Mouse (Mus musculus) CD4-positive, CD25-positive, alpha-beta regulatory T cell, adult 2 months (primary cell): Measurements from ENCODE around the gene Gm4778.
"Not testable (repeated sequence)": the region's sequence is repeated elsewhere in the genome, so short reads cannot be mapped to it uniquely, and the experiment has no call there.

Source experiments
- DNase-seq: peaks from one replicate; pipeline ENCODE4 v3.0.0-alpha.2; 2012; ENCODE audit warnings: low read depth, low spot score

The Gm4778 gene

DNA sequence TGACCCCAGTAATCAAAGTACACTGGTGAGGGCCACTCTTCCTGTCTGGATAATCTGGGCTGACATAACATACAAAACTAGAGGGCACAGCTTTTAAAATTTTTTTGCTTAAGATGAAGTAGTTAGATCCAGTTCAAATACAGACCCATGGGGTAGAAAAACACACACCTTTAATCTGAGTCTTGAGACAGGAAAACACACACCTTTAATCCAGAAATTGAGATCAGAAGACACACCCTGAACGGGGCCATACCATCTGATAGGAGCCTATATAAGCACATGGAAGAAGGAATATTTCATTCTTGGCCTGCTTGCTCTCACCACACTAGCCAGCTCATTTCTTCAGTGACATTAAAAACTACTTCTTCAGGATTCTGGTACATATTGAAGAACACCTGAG, at the start of gene Gm4778:
Gene Gm4778, plus strand, starts transcription at position 301 of the 400 bp plus-strand sequence.
- not testable (repeated sequence) for DNase-seq

DNA sequence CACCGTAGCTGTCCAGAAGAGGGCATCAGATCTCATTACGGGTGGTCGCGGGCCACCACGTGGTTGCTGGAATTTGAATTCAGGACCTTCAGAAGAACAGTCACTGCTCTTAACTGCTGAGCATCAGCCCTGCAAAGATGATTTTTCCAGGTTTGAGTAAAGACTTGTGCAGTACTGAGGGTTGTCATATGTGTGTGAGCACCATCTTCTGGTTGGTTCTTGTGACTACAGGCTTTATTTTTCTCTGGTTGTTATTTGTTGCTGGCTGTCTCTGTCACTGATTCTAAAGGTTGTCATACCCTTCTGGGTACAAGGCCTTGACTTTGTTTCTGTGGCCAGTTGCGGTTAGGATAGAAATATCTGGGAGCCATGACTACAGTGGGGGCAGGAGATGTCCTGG, 3.2 kb upstream of the Gm4778 start:
- peak; percentile 5 for DNase-seq

DNA sequence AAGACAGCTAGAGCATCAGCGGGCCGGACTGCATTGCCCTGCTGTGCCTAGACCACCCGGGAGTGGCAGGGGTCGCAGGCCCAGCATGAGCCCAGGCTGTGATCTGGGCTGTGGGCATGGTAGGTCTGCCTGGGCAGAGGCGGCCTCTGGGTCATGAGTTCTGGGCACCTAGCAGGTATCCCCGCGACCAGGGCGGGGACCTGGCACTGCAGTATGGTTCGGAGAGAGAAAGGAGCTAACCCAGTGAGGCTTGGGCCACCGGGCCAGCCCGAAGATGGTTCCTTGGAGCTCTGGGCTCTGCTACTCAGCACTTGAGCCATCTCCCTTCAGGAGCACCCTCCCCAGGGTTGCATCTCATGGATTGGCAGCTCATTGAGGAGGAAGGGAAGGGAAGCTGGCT, 12.2 kb downstream of the Gm4778 start:
- DNase-seq = no peak

DNA sequence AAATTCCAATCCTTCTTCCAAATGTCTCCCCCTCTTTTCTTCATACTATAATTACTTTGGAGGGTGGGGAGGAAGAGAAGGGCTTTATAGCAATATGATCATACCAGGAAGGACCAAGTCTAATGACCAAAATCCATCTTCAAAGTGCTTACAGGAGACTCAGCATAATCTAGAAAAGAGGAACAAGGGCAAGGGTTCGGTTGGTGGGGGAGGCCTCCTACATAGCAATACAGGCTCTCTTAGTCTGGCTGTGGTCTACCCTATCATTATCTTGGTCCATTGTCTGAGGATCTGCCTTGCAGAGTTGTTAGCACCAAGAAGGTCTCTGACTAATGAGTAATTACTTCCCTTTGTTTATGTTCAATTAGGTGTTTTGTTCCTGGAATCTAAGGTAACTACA, 41.6 kb downstream of the Gm4778 start:
- no peak for DNase-seq

DNA sequence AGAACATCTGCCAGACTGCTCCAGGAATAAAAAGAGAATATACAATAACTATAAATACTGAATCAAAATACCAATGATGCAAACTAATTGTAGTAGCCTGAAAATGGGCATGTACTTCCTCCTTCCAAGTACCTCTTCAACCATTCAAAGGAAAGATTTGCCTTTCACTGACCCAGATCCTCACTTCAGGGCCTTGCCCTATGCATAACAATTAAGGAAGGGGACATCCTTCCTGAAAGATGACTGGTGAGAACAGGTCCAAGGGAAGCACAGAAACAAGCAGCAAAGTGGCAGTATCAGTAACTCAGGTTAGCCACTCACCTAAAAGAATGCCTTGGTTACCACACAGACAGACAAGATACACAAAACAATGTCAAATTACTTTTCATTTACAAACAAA, 43.1 kb downstream of the Gm4778 start:
- DNase-seq = no peak

DNA sequence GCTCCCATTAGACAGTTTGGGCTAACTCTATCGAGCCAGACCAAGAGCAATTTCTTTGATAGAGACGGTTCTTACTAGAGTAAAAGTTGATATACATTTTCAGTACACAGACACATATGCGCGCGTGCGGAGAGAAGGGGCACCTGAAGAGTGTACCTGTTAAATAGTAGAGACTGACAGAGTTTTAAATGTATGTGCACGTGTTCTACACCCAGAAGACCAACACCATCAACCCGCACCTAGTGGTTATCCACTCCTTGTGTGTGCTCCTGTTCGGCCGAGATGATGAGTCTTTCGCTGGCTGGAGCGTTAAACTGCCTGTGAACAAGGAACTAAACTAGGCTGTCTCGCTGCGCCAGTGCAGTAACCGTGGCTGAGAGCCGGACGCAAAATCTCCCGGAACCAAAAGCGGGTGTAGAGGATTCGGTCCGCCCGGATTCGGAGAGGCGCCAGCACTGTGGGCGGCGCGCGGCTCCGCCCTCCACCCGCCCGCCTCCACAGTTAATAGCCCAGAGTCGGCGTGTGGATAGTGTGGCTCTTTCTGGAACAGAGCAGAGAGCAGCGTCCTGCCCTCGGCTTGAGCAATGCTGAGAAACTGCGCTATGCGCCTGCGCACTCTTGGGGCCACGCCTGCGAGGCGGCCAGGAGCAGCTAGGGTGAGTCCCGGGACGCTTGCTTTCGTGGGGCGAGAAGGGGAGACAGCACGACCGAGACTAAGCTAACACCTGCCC, 46.0 kb downstream of the Gm4778 start, which contains the start of gene Them4:
Gene Them4, plus strand, starts transcription at position 457 of the 731 bp plus-strand sequence.
- DNase-seq = peak; percentile 94

DNA sequence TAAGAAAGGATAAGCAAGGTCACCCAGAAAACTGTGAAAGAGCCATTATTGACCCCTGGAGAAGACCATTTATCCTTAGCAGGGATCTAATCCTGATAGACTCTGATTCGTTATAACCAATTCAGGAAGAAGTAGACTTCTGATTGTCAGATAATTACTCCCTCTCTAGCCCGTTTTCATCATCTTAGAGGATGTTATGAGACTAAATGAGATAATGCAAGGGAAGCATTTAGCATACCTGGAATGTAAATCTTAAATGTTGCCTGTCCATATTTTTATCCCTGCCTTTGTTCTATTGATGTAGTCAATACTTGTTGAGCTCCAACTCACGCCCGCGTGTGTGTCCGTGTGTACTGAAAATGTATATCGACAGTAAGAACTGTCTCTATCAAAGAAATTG, 46.7 kb downstream of the Gm4778 start:
- peak; percentile 6 for DNase-seq

DNA sequence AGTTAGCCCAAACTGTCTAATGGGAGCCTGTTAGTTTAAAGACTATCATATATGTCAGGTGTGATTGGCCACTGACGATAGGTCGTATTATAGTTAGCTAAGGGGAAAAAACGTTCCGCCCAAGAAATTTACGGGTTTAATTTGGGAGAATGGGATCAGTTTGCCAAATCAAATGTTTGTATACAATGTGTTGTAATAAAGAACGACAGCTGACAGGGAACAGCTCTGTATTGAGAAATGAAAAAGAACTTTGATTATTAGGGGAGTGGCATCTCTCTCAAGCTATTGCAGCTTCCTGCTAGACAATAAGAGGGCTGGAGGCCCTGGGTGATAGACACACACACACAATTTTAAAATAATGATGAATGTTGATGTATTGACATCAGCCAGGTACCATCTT, 47.1 kb downstream of the Gm4778 start:
- DNase-seq = no peak

DNA sequence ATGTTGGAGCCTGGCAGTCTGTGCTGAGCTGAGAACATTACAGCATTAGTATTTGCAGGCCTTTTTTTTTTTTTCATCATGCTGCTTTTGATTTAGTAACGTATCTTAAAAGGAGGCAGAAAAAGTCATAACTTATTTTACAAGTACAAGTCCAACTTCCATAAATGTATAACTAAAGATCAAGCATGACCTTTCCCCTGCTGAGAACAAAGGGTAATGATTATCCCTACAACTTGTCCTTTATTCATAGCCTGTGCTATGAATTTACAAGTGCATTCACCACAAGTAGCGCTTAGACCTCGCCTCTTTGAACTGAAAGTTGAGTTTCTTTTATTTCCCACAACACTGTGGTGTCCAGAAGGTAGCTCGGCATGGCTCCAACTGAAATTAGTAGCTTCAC, 47.5 kb downstream of the Gm4778 start:
- DNase-seq = no peak
